Mouse (Mus musculus) MEL (cell line): ENCODE measurements around the gene Siglecf. TPM values are rescaled to one million over a fixed set of nuclear protein-coding genes. Genes with fewer than 3 reads are reported as not detected.

Experiments used
- DNase-seq: peaks from one replicate; pipeline ENCODE4 v3.0.0; 2011; ENCODE audit warnings: low read depth, low spot score
- H3K27ac ChIP-seq: 2 replicates; pipeline ENCODE4 v1.5.1; 2012; ENCODE audit warnings: low read depth, mild to moderate bottlenecking, control low read depth, low read length, moderate library complexity; ENCODE audit not compliant: control insufficient read depth
- H3K27me3 ChIP-seq, 2 experiments: fragments of 150-350 bp in 1 of 2; sonication (generic) in 1 of 2; 2 replicates each; pipeline ENCODE4 v1.6.1; 2012; ENCODE audit warnings: low read length in 2 of 2, mild to moderate bottlenecking in 2 of 2, improper control_type of control experiment in 1 of 2, moderate library complexity in 1 of 2; ENCODE audit not compliant: insufficient read depth in 2 of 2, control insufficient read depth in 1 of 2
- H3K36me3 ChIP-seq, 2 experiments: 2 replicates each; pipeline ENCODE4 v1.6.1; 2012 to 2014; ENCODE audit warnings: low read length in 2 of 2, improper control_type of control experiment in 1 of 2, inconsistent platforms in 1 of 2, mild to moderate bottlenecking in 1 of 2; ENCODE audit not compliant: insufficient read depth in 2 of 2, control insufficient read depth in 1 of 2
- H3K4me1 ChIP-seq, 2 experiments: fragments of 150-350 bp in 1 of 2; sonication (generic) in 1 of 2; 2 replicates each; pipeline ENCODE4 v1.6.1; 2012; ENCODE audit warnings: low read length in 2 of 2, improper control_type of control experiment in 1 of 2, mild to moderate bottlenecking in 1 of 2; ENCODE audit not compliant: insufficient read depth in 2 of 2, control insufficient read depth in 1 of 2
- H3K4me3 ChIP-seq, 2 experiments: fragments of 150-350 bp in 1 of 2; sonication (generic) in 1 of 2; 2 replicates each; pipeline ENCODE4 v1.5.1; 2012; ENCODE audit warnings: low read depth in 2 of 2, low read length in 2 of 2, mild to moderate bottlenecking in 2 of 2, moderate library complexity in 2 of 2, control low read depth in 1 of 2, improper control_type of control experiment in 1 of 2; ENCODE audit not compliant: control insufficient read depth in 1 of 2, insufficient read depth in 1 of 2
- H3K79me2 ChIP-seq: 2 replicates; pipeline ENCODE4 v1.6.1; 2012; ENCODE audit warnings: mild to moderate bottlenecking, low read length, moderate library complexity; ENCODE audit not compliant: control insufficient read depth, poor library complexity, insufficient read depth
- H3K9ac ChIP-seq: 2 replicates; pipeline ENCODE4 v1.6.1; 2012; ENCODE audit warnings: low read depth, mild to moderate bottlenecking, control low read depth, low read length, moderate library complexity; ENCODE audit not compliant: control insufficient read depth, poor library complexity, severe bottlenecking
- H3K9me3 ChIP-seq: fragments of 150-350 bp; sonication (generic); replicated peaks from 2 replicates; pipeline ENCODE4 v1.6.1; 2012; ENCODE audit warnings: mild to moderate bottlenecking, low read length, improper control_type of control experiment, moderate library complexity; ENCODE audit not compliant: insufficient read depth
- BHLHE40 ChIP-seq: IDR thresholded peaks from 2 replicates; pipeline ENCODE4 v1.6.1; 2012; ENCODE audit warnings: low read depth, mild to moderate bottlenecking, inconsistent platforms, low read length, improper control_type of control experiment, borderline replicate concordance
- CHD2 ChIP-seq: IDR thresholded peaks from 2 replicates; pipeline ENCODE4 v1.6.1; 2011; ENCODE audit warnings: low read length, improper control_type of control experiment
- ELF1 ChIP-seq: IDR thresholded peaks from 2 replicates; pipeline ENCODE4 v1.6.1; 2014; ENCODE audit warnings: low read depth, mild to moderate bottlenecking, inconsistent platforms, low read length, improper control_type of control experiment, moderate library complexity
- EP300 ChIP-seq, 2 experiments: IDR thresholded peaks; 2 replicates each; pipeline ENCODE4 v1.6.1; 2011; ENCODE audit warnings: improper control_type of control experiment in 2 of 2, low read length in 2 of 2, low read depth in 1 of 2, mild to moderate bottlenecking in 1 of 2
- ETS1 ChIP-seq: IDR thresholded peaks from 2 replicates; pipeline ENCODE4 v1.6.1; 2012; ENCODE audit warnings: low read depth, mild to moderate bottlenecking, inconsistent platforms, low read length, improper control_type of control experiment, moderate library complexity
- MAFK ChIP-seq: IDR thresholded peaks from 2 replicates; pipeline ENCODE4 v1.6.1; 2011; ENCODE audit warnings: low read depth, mild to moderate bottlenecking, low read length, improper control_type of control experiment, borderline replicate concordance
- MXI1 ChIP-seq: IDR thresholded peaks from 2 replicates; pipeline ENCODE4 v1.6.1; 2011; ENCODE audit warnings: mild to moderate bottlenecking, low read depth, low read length, improper control_type of control experiment
- MYC ChIP-seq: IDR thresholded peaks from 2 replicates; pipeline ENCODE4 v1.6.1; 2011; ENCODE audit warnings: low read depth, mild to moderate bottlenecking, low read length, improper control_type of control experiment, moderate library complexity
- NELFE ChIP-seq: IDR thresholded peaks from 2 replicates; pipeline ENCODE4 v1.6.1; 2011; ENCODE audit warnings: low read depth, low read length, improper control_type of control experiment
- NRF1 ChIP-seq: IDR thresholded peaks from 2 replicates; pipeline ENCODE4 v1.6.1; 2014; ENCODE audit warnings: low read depth, mild to moderate bottlenecking, inconsistent platforms, low read length, improper control_type of control experiment, moderate library complexity; ENCODE audit not compliant: poor library complexity, insufficient read depth, severe bottlenecking
- POLR2A ChIP-seq, 2 experiments: IDR thresholded peaks; 2 replicates each; pipeline ENCODE4 v1.6.1; 2011 to 2012; ENCODE audit warnings: low read length in 2 of 2, mild to moderate bottlenecking in 2 of 2, control low read depth in 1 of 2, improper control_type of control experiment in 1 of 2, low read depth in 1 of 2, moderate library complexity in 1 of 2; ENCODE audit not compliant: control insufficient read depth in 1 of 2, insufficient read depth in 1 of 2, poor library complexity in 1 of 2
- SIN3A ChIP-seq: IDR thresholded peaks from 2 replicates; pipeline ENCODE4 v1.6.1; 2012; ENCODE audit warnings: low read length, improper control_type of control experiment, inconsistent platforms
- TAL1 ChIP-seq: IDR thresholded peaks from 2 replicates; pipeline ENCODE4 v1.6.1; 2012; ENCODE audit warnings: mild to moderate bottlenecking, inconsistent platforms, low read length, moderate library complexity, mixed read lengths
- TBP ChIP-seq: IDR thresholded peaks from 2 replicates; pipeline ENCODE4 v1.8.0; 2011; ENCODE audit warnings: low read depth, low read length, improper control_type of control experiment
- UBTF ChIP-seq: IDR thresholded peaks from 2 replicates; pipeline ENCODE4 v1.6.1; 2012; ENCODE audit warnings: low read depth, mild to moderate bottlenecking, inconsistent platforms, low read length, improper control_type of control experiment, moderate library complexity, borderline replicate concordance; ENCODE audit not compliant: insufficient read depth
- USF1 ChIP-seq: IDR thresholded peaks from 2 replicates; pipeline ENCODE4 v1.6.1; 2014; ENCODE audit warnings: low read depth, mild to moderate bottlenecking, inconsistent platforms, low read length, improper control_type of control experiment, moderate library complexity
- ZKSCAN1 ChIP-seq: IDR thresholded peaks from 2 replicates; pipeline ENCODE4 v1.6.1; 2012; ENCODE audit warnings: low read depth, mild to moderate bottlenecking, inconsistent platforms, low read length, improper control_type of control experiment, moderate library complexity
- ZMIZ1 ChIP-seq: IDR thresholded peaks from 2 replicates; pipeline ENCODE4 v1.6.1; 2012; ENCODE audit warnings: low read depth, mild to moderate bottlenecking, inconsistent platforms, low read length, improper control_type of control experiment, moderate library complexity
- ZNF384 ChIP-seq: IDR thresholded peaks from 2 replicates; pipeline ENCODE4 v1.6.1; 2012; ENCODE audit warnings: low read depth, mild to moderate bottlenecking, inconsistent platforms, low read length, improper control_type of control experiment
- polyA plus RNA-seq, 2 experiments: library from polyadenylated mRNA; stranded (reverse) in 1 of 2; unstranded in 1 of 2; fragments of >175 nt in 1 of 2; fragments of >200 nt in 1 of 2; gene quantifications; 2 replicates each; pipeline versions ENCODE4 v1.2.1 to v1.2.4; 2012; ENCODE audit warnings: low replicate concordance in 2 of 2, low read depth in 1 of 2; ENCODE audit not compliant: insufficient read length in 2 of 2, insufficient read depth in 1 of 2, missing spikeins in 1 of 2
- total RNA-seq: library from RNA; depleted of rRNA; stranded (reverse); fragments of 300-350 nt; gene quantifications from 2 replicates; pipeline ENCODE4 v1.2.3, GENCODE M21; 2012

Gene Siglecf
- total and polyA plus RNA-seq, 3 experiments: 22.6 to 26.7 TPM; not detected in 1

DNA sequence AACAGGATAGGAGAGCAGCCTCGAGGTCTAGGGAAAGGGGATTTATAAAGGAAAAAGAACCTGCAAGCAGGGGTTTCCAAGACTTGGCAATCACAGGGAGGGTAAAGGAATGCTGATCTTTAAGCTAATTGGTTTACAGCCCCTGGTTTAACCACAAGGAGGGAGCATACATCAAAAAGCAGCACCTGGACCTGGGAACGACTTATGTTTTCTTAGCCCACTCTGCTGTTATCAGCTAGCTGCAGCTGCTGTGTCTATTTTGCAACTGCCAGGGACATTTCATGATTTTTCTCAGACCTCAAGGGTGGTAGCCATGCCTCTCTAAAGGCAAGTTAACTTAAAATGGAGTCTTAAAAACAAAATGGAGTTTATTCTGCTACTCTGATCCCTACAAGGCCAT, 51.6 kb downstream of the Siglecf start:
- no peak for DNase-seq
- Histone ChIP-seq H3K4me3 (no peak overlapping the region), H3K79me2 (no peaks in the 10 kb centered on the region), H3K9ac (no peak overlapping the region), H3K9me3 (no peaks in the 10 kb centered on the region), H3K4me1 (no peaks in the 10 kb centered on the region), H3K27me3 (no peaks in the 10 kb centered on the region), H3K36me3 (no peaks in the 10 kb centered on the region), H3K27ac (no peak overlapping the region)
- no peak for TF ChIP-seq ZKSCAN1
- peak; percentile 63 for TF ChIP-seq TAL1

DNA sequence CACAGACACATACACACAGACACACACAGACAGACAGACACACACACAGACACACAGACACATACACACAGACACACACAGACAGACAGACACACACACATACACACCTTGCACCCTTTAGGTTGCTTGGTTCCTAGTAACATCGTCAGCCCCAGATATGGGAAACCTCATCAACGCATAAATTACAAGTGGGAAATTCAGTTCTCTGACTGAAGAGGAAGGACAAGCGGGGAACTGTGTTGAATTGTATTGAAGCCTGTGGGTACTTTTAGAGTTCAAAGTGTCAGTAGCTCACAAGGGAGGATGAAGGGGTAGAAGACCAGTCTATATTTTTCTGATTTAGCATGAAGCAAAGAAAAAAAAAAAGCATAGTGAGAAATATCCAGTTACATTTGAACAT, 56.4 kb downstream of the Siglecf start:
- no peaks in the 10 kb centered on the region for H3K9me3 ChIP-seq
- no peaks in the 10 kb centered on the region for H3K27me3 ChIP-seq
- H3K4me3 ChIP-seq: no peak overlapping the region
- H3K4me1 ChIP-seq: no peaks in the 10 kb centered on the region
- TF ChIP-seq TAL1 (no peak), ZMIZ1 (no peak), USF1 (no peak), MXI1 (no peak), NRF1 (no peak), CHD2 (no peak), UBTF (no peak), NELFE (no peak), ZNF384 (no peak), ZKSCAN1 (no peak), BHLHE40 (no peak), MAFK (no peak), TBP (no peak), POLR2A (IDR thresholded peaks at IDR 0.05; ENCODE audit: control insufficient read depth in 1 of 2, insufficient read depth in 1 of 2, low read depth in 1 of 2, low read length in 2 of 2, poor library complexity in 1 of 2) (no peak), MYC (no peak)
- H3K27ac ChIP-seq: no peak overlapping the region
- H3K9ac ChIP-seq: no peak overlapping the region
- H3K36me3 ChIP-seq: no peaks in the 10 kb centered on the region
- no peak for DNase-seq
- no peaks in the 10 kb centered on the region for H3K79me2 ChIP-seq

DNA sequence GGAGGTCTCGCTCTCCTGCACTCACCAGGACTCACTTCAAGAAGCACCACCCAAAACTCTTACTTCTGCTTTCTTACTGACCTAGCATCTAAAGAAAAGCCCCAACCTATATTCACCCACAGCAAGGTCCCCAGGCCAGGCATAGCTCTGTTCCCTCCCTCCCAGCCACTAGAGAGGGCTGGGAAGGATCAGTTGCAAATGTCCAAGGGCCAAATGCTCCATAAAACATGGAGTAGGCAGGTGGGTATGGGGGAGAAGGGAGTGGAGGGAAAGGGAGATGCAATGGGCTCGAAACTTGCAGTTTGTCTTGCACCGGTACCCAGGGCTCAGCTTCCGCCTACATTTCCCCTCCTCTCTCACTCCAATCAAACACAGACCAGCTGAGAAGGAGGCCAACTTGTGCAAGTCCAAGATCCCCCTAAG, 57.0 kb downstream of the Siglecf start, which contains the start of gene Siglecg:
TSS of gene Siglecg (plus strand) at position 74 of the 423 bp plus-strand sequence.
- Histone ChIP-seq H3K27ac (no peak within 1 kb of the TSS), H3K9me3 (no peaks in the 10 kb centered on the region), H3K79me2 (no peaks in the 10 kb centered on the region), H3K4me3 (no peak within 1 kb of the TSS), H3K27me3 (no peaks in the 10 kb centered on the region), H3K9ac (no peak within 1 kb of the TSS), H3K4me1 (no peaks in the 10 kb centered on the region), H3K36me3 (no peaks in the 10 kb centered on the region)
- TF ChIP-seq CHD2 (no peak), MYC (no peak), ELF1 (no peak), SIN3A (no peak), ETS1 (no peak), UBTF (no peak), EP300 (IDR thresholded peaks at IDR 0.05; ENCODE audit: low read depth in 1 of 2, low read length in 2 of 2) (no peak)
- no peak for DNase-seq
